Mouse (Mus musculus) heart, embryonic 14.5 days (tissue): Measurements from ENCODE around the gene Meaf6. TPM values are rescaled to one million over a fixed set of nuclear protein-coding genes. Genes with fewer than 3 reads are reported as not detected.

Source experiments
- ATAC-seq: fragments of 200-750 bp; cut with Nextera tagmentation; 2 replicates; pipeline ENCODE4 v1.8.0; 2017; ENCODE audit warnings: low read depth, moderate TSS enrichment; ENCODE audit not compliant: insufficient number of reproducible peaks, insufficient read depth, low FRiP score
- H3K27ac ChIP-seq, 2 experiments: fragments of 200-500 bp in 1 of 2; fragments of 300-500 bp in 1 of 2; sonication (generic) in 1 of 2; replicated peaks in 1 of 2; 2 replicates each; pipeline ENCODE4 v1.5.1; 2012 to 2014; ENCODE audit warnings: low read depth in 2 of 2, low read length in 2 of 2, control low read depth in 1 of 2, mild to moderate bottlenecking in 1 of 2, mixed read lengths in 1 of 2; ENCODE audit not compliant: control insufficient read depth in 1 of 2, insufficient read depth in 1 of 2
- H3K27me3 ChIP-seq: fragments of 300-500 bp; sonication (generic); 2 replicates; pipeline ENCODE4 v1.6.1; 2014; ENCODE audit warnings: mild to moderate bottlenecking, low read length, control low read depth; ENCODE audit not compliant: control insufficient read depth, insufficient read depth
- H3K36me3 ChIP-seq: fragments of 300-500 bp; sonication (generic); 2 replicates; pipeline ENCODE4 v1.6.1; 2014; ENCODE audit warnings: mild to moderate bottlenecking, control low read depth, low read length, mixed read lengths; ENCODE audit not compliant: control insufficient read depth, insufficient read depth
- H3K4me1 ChIP-seq, 2 experiments: fragments of 200-500 bp in 1 of 2; fragments of 300-500 bp in 1 of 2; sonication (generic) in 1 of 2; 2 replicates each; pipeline ENCODE4 v1.6.1; 2012 to 2014; ENCODE audit warnings: low read length in 2 of 2, control low read depth in 1 of 2, mixed read lengths in 1 of 2; ENCODE audit not compliant: control insufficient read depth in 2 of 2, insufficient read depth in 2 of 2
- H3K4me2 ChIP-seq: fragments of 300-500 bp; sonication (generic); 2 replicates; pipeline ENCODE4 v1.6.1; 2014; ENCODE audit warnings: mild to moderate bottlenecking, low read length
- H3K4me3 ChIP-seq, 2 experiments: fragments of 200-500 bp in 1 of 2; fragments of 300-500 bp in 1 of 2; sonication (generic) in 1 of 2; 2 replicates each; pipeline ENCODE4 v1.5.1; 2012 to 2014; ENCODE audit warnings: low read length in 2 of 2, mild to moderate bottlenecking in 2 of 2, control low read depth in 1 of 2, low read depth in 1 of 2, moderate library complexity in 1 of 2; ENCODE audit not compliant: control insufficient read depth in 1 of 2, insufficient read depth in 1 of 2
- H3K9ac ChIP-seq: fragments of 300-500 bp; sonication (generic); 2 replicates; pipeline ENCODE4 v1.6.1; 2014; ENCODE audit warnings: mild to moderate bottlenecking, low read length
- H3K9me3 ChIP-seq: fragments of 300-500 bp; sonication (generic); 2 replicates; pipeline ENCODE4 v1.6.1; 2016; ENCODE audit warnings: low read length, control low read depth; ENCODE audit not compliant: control insufficient read depth
- WGBS: fragments of 180-500 bp; shearing (Covaris S2); extraction: QIAGEN DNeasy Blood & Tissue Kit; methylation state at CpG from one replicate; pipeline ENCODE4 v1.1.7; 2014; 5-methylcytosine and 5-hydroxymethylcytosine counted together
- polyA plus RNA-seq: library from polyadenylated mRNA; unstranded; fragments of >200 nt; fragmentation: Nextera tagmentation; extraction: Ambion mirVana; gene quantifications from 2 replicates; pipeline ENCODE4 v1.2.1, GENCODE M21; 2014

The Meaf6 gene
- polyA plus RNA-seq, 1 experiment from 2014 or later: 43.8 TPM

- no peaks in the 10 kb centered on the region for H3K9me3 ChIP-seq
- WGBS: 52% methylated on average over 20 of the region's 20 CpGs
Observed at GRCm38 (mm10) chr4:125158581-125159317, 73.8 kb downstream of the Meaf6 start.

GRCm38 (mm10) chr4:125160320-125160950, 75.5 kb downstream of the Meaf6 start:
- Histone ChIP-seq H3K27ac (no peak overlapping the region), H3K36me3 (no peaks in the 10 kb centered on the region), H3K4me1 (no peaks in the 10 kb centered on the region), H3K4me2 (peak overlapping the region; percentile 40), H3K27me3 (peaks cover 11% of the 10 kb centered on the region; the same call in 1 of the 2 replicates), H3K9me3 (no peaks in the 10 kb centered on the region), H3K9ac (no peak overlapping the region), H3K4me3 (no peak overlapping the region)
- ATAC-seq: no peak
- 6% methylated on average over 19 of the region's 19 CpGs for WGBS

More at GRCm38 (mm10) chr4:125158581-125159317, 73.8 kb downstream of the Meaf6 start:
- Histone ChIP-seq H3K27me3 (peaks cover 11% of the 10 kb centered on the region; the same call in 1 of the 2 replicates), H3K9ac (no peak overlapping the region), H3K4me2 (no peak overlapping the region), H3K4me3 (no peak overlapping the region), H3K4me1 (no peaks in the 10 kb centered on the region), H3K36me3 (no peaks in the 10 kb centered on the region), H3K27ac (no peak overlapping the region)
- no peak for ATAC-seq

GRCm38 (mm10) chr4:125160951-125161331, 76.0 kb downstream of the Meaf6 start:
- Histone ChIP-seq H3K9me3 (no peaks in the 10 kb centered on the region), H3K36me3 (no peaks in the 10 kb centered on the region), H3K27me3 (peaks cover 11% of the 10 kb centered on the region; the same call in 1 of the 2 replicates), H3K4me3 (no peak overlapping the region), H3K4me2 (no peak overlapping the region), H3K9ac (no peak overlapping the region), H3K4me1 (no peaks in the 10 kb centered on the region), H3K27ac (no peak overlapping the region)
- WGBS: 69% methylated on average over 10 of the region's 10 CpGs
- no peak for ATAC-seq

- H3K27me3 ChIP-seq: peaks cover 11% of the 10 kb centered on the region; the same call in 1 of the 2 replicates
- no peak for ATAC-seq
- H3K4me2 ChIP-seq: no peak overlapping the region
- no peaks in the 10 kb centered on the region for H3K36me3 ChIP-seq
- H3K9me3 ChIP-seq: no peaks in the 10 kb centered on the region
- no peak overlapping the region for H3K4me3 ChIP-seq
- no peak overlapping the region for H3K9ac ChIP-seq
- 62% methylated on average over 8 of the region's 8 CpGs for WGBS
- no peak overlapping the region for H3K27ac ChIP-seq
- H3K4me1 ChIP-seq: no peaks in the 10 kb centered on the region
Observed at GRCm38 (mm10) chr4:125161392-125161791, 76.5 kb downstream of the Meaf6 start.

- no peak for ATAC-seq
Observed at GRCm38 (mm10) chr4:125162701-125163100, 77.8 kb downstream of the Meaf6 start.

More at GRCm38 (mm10) chr4:125162701-125163100, 77.8 kb downstream of the Meaf6 start:
- peaks cover 11% of the 10 kb centered on the region; the same call in 1 of the 2 replicates for H3K27me3 ChIP-seq
- no peak overlapping the region for H3K9ac ChIP-seq
- H3K4me1 ChIP-seq: no peaks in the 10 kb centered on the region
- H3K36me3 ChIP-seq: no peaks in the 10 kb centered on the region
- H3K4me2 ChIP-seq: no peak overlapping the region
- H3K27ac ChIP-seq: no peak overlapping the region
- WGBS: 47% methylated on average over 7 of the region's 7 CpGs
- H3K4me3 ChIP-seq: no peak overlapping the region
- no peaks in the 10 kb centered on the region for H3K9me3 ChIP-seq

Other genes with a start within 250 kb of the Meaf6 start
- gene Yrdc, start 234.5 kb upstream of the Meaf6 start, polyA plus RNA-seq: 23.1 and 28.1 TPM in 2 replicates
- gene 1110065P20Rik, start 233.9 kb upstream of the Meaf6 start, polyA plus RNA-seq: 48.8 and 56.9 TPM in 2 replicates
- 0.14 and 0.16 TPM in 2 replicates for gene Maneal, start 223.0 kb upstream of the Meaf6 start, polyA plus RNA-seq
- gene Epha10, start 204.2 kb upstream of the Meaf6 start, polyA plus RNA-seq: not detected in 2 replicates
- 3.2 and 4.3 TPM in 2 replicates for gene 9930104L06Rik, start 148.1 kb upstream of the Meaf6 start, polyA plus RNA-seq
- gene Cdca8, start 145.8 kb upstream of the Meaf6 start, polyA plus RNA-seq: 95.1 and 98.7 TPM in 2 replicates
- 8.3 and 9.5 TPM in 2 replicates for gene Rspo1, start 98.7 kb upstream of the Meaf6 start, polyA plus RNA-seq
- 53.2 and 58.5 TPM in 2 replicates for gene Gnl2, start 68.5 kb upstream of the Meaf6 start, polyA plus RNA-seq
- not detected in 2 replicates for gene Dnali1, start 19.4 kb upstream of the Meaf6 start, polyA plus RNA-seq
- 19.3 and 21.2 TPM in 2 replicates for gene Snip1, start 18.5 kb upstream of the Meaf6 start, polyA plus RNA-seq
- 1.1 and 1.3 TPM in 2 replicates for gene Zc3h12a, start 42.7 kb downstream of the Meaf6 start, polyA plus RNA-seq